Mouse (Mus musculus) heart, embryonic 15.5 days (tissue): ENCODE results near the gene Plac8. TPM values are rescaled to one million over a fixed set of nuclear protein-coding genes. Genes with fewer than 3 reads are reported as not detected.

Experiments used
- ATAC-seq: fragments of 200-750 bp; cut with Nextera tagmentation; replicated peaks from 2 replicates; pipeline ENCODE4 v1.8.0; 2017; ENCODE audit warnings: low read depth, moderate TSS enrichment; ENCODE audit not compliant: insufficient number of reproducible peaks, insufficient read depth, low FRiP score
- H3K27ac ChIP-seq: fragments of 300-500 bp; sonication (generic); 2 replicates; pipeline ENCODE4 v1.5.1; 2015; ENCODE audit warnings: mild to moderate bottlenecking, inconsistent platforms
- H3K27me3 ChIP-seq: fragments of 300-500 bp; sonication (generic); 2 replicates; pipeline ENCODE4 v1.6.1; 2015; ENCODE audit warnings: inconsistent platforms
- H3K36me3 ChIP-seq: fragments of 300-500 bp; sonication (generic); 2 replicates; pipeline ENCODE4 v1.6.1; 2015; ENCODE audit warnings: mild to moderate bottlenecking, inconsistent platforms
- H3K4me1 ChIP-seq: fragments of 300-500 bp; sonication (generic); replicated peaks from 2 replicates; pipeline ENCODE4 v1.6.1; 2015; ENCODE audit warnings: inconsistent platforms
- H3K4me2 ChIP-seq: fragments of 300-500 bp; sonication (generic); 2 replicates; pipeline ENCODE4 v1.6.1; 2015; ENCODE audit warnings: inconsistent platforms, mild to moderate bottlenecking, moderate library complexity
- H3K4me3 ChIP-seq: fragments of 300-500 bp; sonication (generic); 2 replicates; pipeline ENCODE4 v1.5.1; 2015; ENCODE audit warnings: mild to moderate bottlenecking, inconsistent platforms
- H3K9ac ChIP-seq: fragments of 300-500 bp; sonication (generic); 2 replicates; pipeline ENCODE4 v1.6.1; 2015; ENCODE audit warnings: mild to moderate bottlenecking, inconsistent platforms
- H3K9me3 ChIP-seq: fragments of 300-500 bp; sonication (generic); replicated peaks from 2 replicates; pipeline ENCODE4 v1.6.1; 2016; ENCODE audit warnings: inconsistent platforms
- WGBS: fragments of 180-500 bp; shearing (Covaris S2); methylation state at CpG from one replicate; pipeline ENCODE4 v1.1.7; 2015; ENCODE audit warnings: mixed read lengths; 5-methylcytosine and 5-hydroxymethylcytosine counted together
- polyA plus RNA-seq: library from polyadenylated mRNA; unstranded; fragments of >200 nt; fragmentation: Nextera tagmentation; extraction: Ambion mirVana; gene quantifications from 2 replicates; pipeline ENCODE4 v1.2.1, GENCODE M21; 2015

Gene Plac8
- polyA plus RNA-seq, result 7.7 and 38.2 TPM in 2 replicates

- Histone ChIP-seq H3K27ac (no peak within 1 kb of the TSS), H3K36me3 (no peaks in the 10 kb centered on the region), H3K9me3 (no peaks in the 10 kb centered on the region), H3K4me3 (peak within 1 kb of the TSS; percentile 14; the same call in 1 of the 2 replicates), H3K4me2 (peak within 1 kb of the TSS; percentile 17; the same call in 1 of the 2 replicates), H3K27me3 (no peaks in the 10 kb centered on the region), H3K9ac (no peak within 1 kb of the TSS), H3K4me1 (peaks cover 8% of the 10 kb centered on the region; the same call in 1 of the 2 replicates)
- 22% methylated on average over 7 of the region's 7 CpGs for WGBS
- ATAC-seq, result no peak
Observed at GRCm38 (mm10) chr5:100572069-100572468, at the start of gene Plac8. TSS of gene Plac8 (minus strand) at chr5:100572245.

DNA sequence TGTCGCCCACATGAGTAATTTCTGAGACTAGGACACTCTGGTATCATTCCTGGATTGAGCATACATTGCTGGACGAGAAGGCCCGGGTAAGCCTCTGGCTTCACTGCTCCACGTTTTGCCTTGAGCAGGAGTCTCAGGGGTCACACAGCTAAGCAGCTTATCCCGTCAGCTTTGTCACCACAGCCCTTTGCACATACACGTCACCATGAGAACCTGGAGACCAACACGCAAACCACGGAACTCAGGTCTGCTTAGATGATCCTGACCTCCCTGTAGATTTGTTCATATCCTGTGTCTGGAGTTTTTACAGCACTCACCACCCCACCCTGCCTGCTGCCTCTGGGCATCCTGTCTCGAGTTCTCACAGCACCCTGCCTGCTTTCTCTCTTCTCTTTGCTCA is 48.9 kb upstream of the Plac8 start:
- WGBS, result 50% methylated on average over 9 of the region's 9 CpGs
- H3K4me3 ChIP-seq, result no peak overlapping the region
- ATAC-seq, result no peak

GRCm38 (mm10) chr5:100619586-100620275 is 47.7 kb upstream of the Plac8 start:
- WGBS, result 84% methylated on average over 15 of the region's 15 CpGs
- Histone ChIP-seq H3K4me1 (no peaks in the 10 kb centered on the region), H3K9ac (no peak overlapping the region), H3K36me3 (no peaks in the 10 kb centered on the region), H3K9me3 (no peaks in the 10 kb centered on the region), H3K27ac (no peak overlapping the region), H3K27me3 (no peaks in the 10 kb centered on the region), H3K4me3 (no peak overlapping the region), H3K4me2 (no peak overlapping the region)
- no peak for ATAC-seq

More for the DNA sequence above, 48.9 kb upstream of the Plac8 start:
- Histone ChIP-seq H3K4me2 (no peak overlapping the region), H3K4me1 (no peaks in the 10 kb centered on the region), H3K9me3 (no peaks in the 10 kb centered on the region), H3K36me3 (no peaks in the 10 kb centered on the region), H3K27ac (no peak overlapping the region), H3K27me3 (no peaks in the 10 kb centered on the region), H3K9ac (no peak overlapping the region)

DNA sequence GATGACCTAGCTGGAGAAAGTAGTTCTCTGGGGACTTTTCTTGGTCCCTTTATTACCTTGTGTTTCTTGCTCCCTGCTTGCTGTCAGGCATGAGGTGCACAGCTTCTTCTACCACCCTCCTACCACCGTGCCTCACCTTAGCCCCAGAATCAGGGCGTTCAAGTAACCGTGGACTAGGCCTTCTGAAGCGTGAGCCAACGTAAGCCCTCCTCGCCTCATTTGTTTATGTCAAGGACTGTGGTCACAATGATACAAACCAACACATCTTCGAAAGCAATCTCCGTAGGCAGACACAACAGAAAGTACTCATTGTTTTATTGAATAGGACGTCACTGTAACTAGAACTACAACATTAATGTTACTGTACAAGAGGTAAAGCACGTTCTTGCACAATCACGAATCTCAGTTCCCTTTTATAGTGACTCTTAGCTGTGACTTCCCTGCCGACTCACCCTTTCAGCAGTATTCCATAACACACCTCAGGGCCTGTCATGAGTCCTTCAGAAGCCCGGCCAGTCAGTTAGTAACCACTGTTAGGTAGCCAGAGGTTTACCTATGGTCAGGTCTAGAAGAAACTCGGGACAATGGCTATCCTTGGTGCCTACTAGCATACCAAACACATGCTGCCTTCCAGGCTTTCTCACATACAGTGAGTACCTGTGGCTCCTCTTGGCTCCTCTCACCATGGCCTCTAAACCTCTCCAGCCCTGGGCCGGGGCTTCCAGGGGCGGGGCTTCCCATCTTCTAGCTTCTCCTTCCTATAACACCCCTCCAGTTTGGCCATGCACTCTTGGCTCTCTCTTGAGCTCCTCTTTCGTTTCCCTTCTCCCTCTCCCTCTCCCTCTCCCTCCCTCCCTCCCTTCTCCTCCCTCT is 42.1 kb upstream of the Plac8 start:
- Histone ChIP-seq H3K9me3 (no peaks in the 10 kb centered on the region), H3K9ac (no peak overlapping the region), H3K27me3 (no peaks in the 10 kb centered on the region), H3K36me3 (no peaks in the 10 kb centered on the region), H3K27ac (no peak overlapping the region), H3K4me2 (no peak overlapping the region), H3K4me1 (no peaks in the 10 kb centered on the region), H3K4me3 (no peak overlapping the region)
- no peak for ATAC-seq
- 84% methylated on average over 17 of the region's 17 CpGs for WGBS

DNA sequence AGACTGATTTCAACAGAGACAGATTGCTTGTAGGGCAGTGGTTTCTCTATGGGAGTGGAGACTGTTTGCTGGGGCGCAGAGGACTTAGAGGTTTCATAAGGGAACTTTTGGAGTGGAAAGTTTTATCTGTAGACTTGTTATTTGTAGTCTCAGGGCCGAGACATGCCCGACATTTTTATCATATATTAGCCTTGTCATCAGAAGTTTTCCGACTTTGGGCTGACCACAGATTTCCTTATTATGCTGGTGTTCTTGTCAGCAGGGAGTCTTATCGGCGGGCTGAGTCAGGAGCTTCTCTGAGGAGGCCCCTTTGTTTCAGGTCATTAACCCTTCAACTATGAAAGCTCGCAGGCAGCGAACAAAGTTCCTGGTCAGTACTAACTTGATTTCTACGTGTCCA is 35.8 kb upstream of the Plac8 start:
- Histone ChIP-seq H3K27me3 (no peaks in the 10 kb centered on the region), H3K4me3 (no peak overlapping the region), H3K36me3 (no peaks in the 10 kb centered on the region), H3K4me1 (peaks cover 6% of the 10 kb centered on the region; the same call in 1 of the 2 replicates), H3K9ac (no peak overlapping the region), H3K4me2 (no peak overlapping the region), H3K9me3 (no peaks in the 10 kb centered on the region), H3K27ac (no peak overlapping the region)
- no peak for ATAC-seq
- WGBS, result 64% methylated on average over 9 of the region's 9 CpGs

DNA sequence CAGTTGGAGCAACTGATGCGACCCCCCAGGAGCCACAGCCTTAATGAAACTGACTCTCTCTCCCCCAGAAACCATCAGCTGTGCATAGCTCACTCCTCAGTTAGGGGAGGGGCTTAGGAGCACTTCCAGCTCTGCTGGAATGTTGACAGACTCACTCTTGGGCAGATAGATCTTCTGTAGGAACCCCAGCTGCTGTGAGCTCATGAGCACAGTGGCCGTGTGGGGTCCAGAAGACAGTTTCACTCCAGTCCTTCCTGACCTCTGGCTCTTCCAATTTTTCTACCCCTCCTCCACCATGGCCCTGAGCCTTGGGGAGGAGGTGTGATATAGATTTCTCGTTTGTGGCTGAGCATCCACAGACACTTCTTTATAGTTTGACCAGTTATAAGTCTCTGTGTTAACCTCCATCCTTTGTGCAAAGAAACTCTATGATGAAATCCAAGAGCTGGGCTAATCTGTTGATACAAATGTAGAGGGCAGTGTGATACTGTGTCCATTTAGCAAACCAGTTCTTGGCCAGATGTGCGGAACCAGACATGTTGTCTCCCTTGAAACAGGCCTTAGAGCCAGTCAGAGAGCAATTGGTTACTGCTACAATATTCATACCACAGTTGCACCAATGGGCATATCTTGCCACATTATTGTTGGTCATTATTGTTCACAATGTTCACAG is 35.2 kb upstream of the Plac8 start:
- no peak overlapping the region for H3K4me3 ChIP-seq
- no peaks in the 10 kb centered on the region for H3K36me3 ChIP-seq
- ATAC-seq, result no peak
- H3K4me1 ChIP-seq, result peaks cover 6% of the 10 kb centered on the region; the same call in 1 of the 2 replicates
- H3K4me2 ChIP-seq, result no peak overlapping the region
- no peak overlapping the region for H3K27ac ChIP-seq
- no peaks in the 10 kb centered on the region for H3K9me3 ChIP-seq
- WGBS, result 57% methylated on average over 4 of the region's 4 CpGs
- no peaks in the 10 kb centered on the region for H3K27me3 ChIP-seq
- H3K9ac ChIP-seq, result no peak overlapping the region

- H3K4me3 ChIP-seq, result no peak overlapping the region
- H3K36me3 ChIP-seq, result no peaks in the 10 kb centered on the region
- H3K9ac ChIP-seq, result no peak overlapping the region
- 53% methylated on average over 9 of the region's 9 CpGs for WGBS
- peak overlapping the region; percentile 63 for H3K27ac ChIP-seq
- H3K27me3 ChIP-seq, result no peaks in the 10 kb centered on the region
- peak overlapping the region; percentile 7; the same call in 1 of the 2 replicates for H3K4me2 ChIP-seq
- peak; percentile 60 for ATAC-seq
- no peaks in the 10 kb centered on the region for H3K9me3 ChIP-seq
- peaks cover 6% of the 10 kb centered on the region; the same call in 1 of the 2 replicates for H3K4me1 ChIP-seq
Observed at GRCm38 (mm10) chr5:100605828-100606229, 33.8 kb upstream of the Plac8 start.

DNA sequence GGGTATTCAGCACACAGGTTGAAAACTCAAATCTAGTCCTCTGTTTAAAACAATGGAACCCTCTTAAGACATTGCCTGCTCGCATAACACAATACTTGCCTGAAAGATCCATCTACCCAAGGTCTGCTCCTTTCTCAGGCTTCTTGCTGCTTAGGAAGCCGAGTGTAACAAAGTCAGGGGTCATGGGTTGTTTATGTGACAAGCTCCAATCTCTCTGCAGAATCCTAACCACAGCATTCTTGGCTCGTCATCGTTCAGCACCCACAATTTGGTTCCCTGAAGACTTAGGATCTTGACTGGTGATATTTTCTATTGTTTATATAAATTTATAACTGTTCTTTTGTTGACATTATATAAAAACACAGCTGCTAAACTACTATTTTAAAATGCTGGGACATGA is 32.0 kb upstream of the Plac8 start:
- Histone ChIP-seq H3K4me3 (no peak overlapping the region), H3K4me2 (no peak overlapping the region), H3K36me3 (no peaks in the 10 kb centered on the region), H3K9ac (no peak overlapping the region), H3K9me3 (no peaks in the 10 kb centered on the region), H3K27ac (no peak overlapping the region), H3K4me1 (peaks cover 6% of the 10 kb centered on the region; the same call in 1 of the 2 replicates), H3K27me3 (no peaks in the 10 kb centered on the region)
- 66% methylated on average over 4 of the region's 4 CpGs for WGBS
- ATAC-seq, result no peak

- WGBS, result 66% methylated on average over 2 of the region's 2 CpGs
Observed at GRCm38 (mm10) chr5:100601864-100602263, 29.8 kb upstream of the Plac8 start.

GRCm38 (mm10) chr5:100598961-100599463 is 27.0 kb upstream of the Plac8 start:
- no peaks in the 10 kb centered on the region for H3K4me1 ChIP-seq
- 88% methylated on average over 9 of the region's 9 CpGs for WGBS
- H3K27me3 ChIP-seq, result no peaks in the 10 kb centered on the region
- no peak overlapping the region for H3K4me3 ChIP-seq
- H3K9me3 ChIP-seq, result no peaks in the 10 kb centered on the region
- ATAC-seq, result no peak
- no peaks in the 10 kb centered on the region for H3K36me3 ChIP-seq
- H3K27ac ChIP-seq, result no peak overlapping the region
- no peak overlapping the region for H3K9ac ChIP-seq
- no peak overlapping the region for H3K4me2 ChIP-seq

More at GRCm38 (mm10) chr5:100601864-100602263, 29.8 kb upstream of the Plac8 start:
- Histone ChIP-seq H3K4me3 (no peak overlapping the region), H3K9ac (no peak overlapping the region), H3K36me3 (no peaks in the 10 kb centered on the region), H3K27ac (no peak overlapping the region), H3K4me1 (peaks cover 6% of the 10 kb centered on the region; the same call in 1 of the 2 replicates), H3K4me2 (no peak overlapping the region), H3K27me3 (no peaks in the 10 kb centered on the region), H3K9me3 (no peaks in the 10 kb centered on the region)
- ATAC-seq, result no peak
